Mouse (Mus musculus) heart, embryonic 13.5 days (tissue): ENCODE results near the gene Lrrc32. TPM values are rescaled to one million over a fixed set of nuclear protein-coding genes. Genes with fewer than 3 reads are reported as not detected.
A peak's percentile ranks its signal among the peaks of the same experiment; 100 is the strongest.

Experiments used
- ATAC-seq: fragments of 200-750 bp; cut with Nextera tagmentation; 2 replicates; pipeline ENCODE4 v1.8.0; 2017; ENCODE audit warnings: moderate TSS enrichment; ENCODE audit not compliant: insufficient number of reproducible peaks, low FRiP score, low TSS enrichment; ENCODE audit errors: extremely low read depth
- H3K27ac ChIP-seq: fragments of 300-500 bp; sonication (generic); replicated peaks from 2 replicates; pipeline ENCODE4 v1.5.1; 2015; ENCODE audit warnings: moderate library complexity, mild to moderate bottlenecking, inconsistent platforms
- H3K27me3 ChIP-seq: fragments of 300-500 bp; sonication (generic); replicated peaks from 2 replicates; pipeline ENCODE4 v1.6.1; 2015; ENCODE audit warnings: mild to moderate bottlenecking, inconsistent platforms
- H3K36me3 ChIP-seq: fragments of 300-500 bp; sonication (generic); 2 replicates; pipeline ENCODE4 v1.6.1; 2015; ENCODE audit warnings: mild to moderate bottlenecking, inconsistent platforms
- H3K4me1 ChIP-seq: fragments of 300-500 bp; sonication (generic); 2 replicates; pipeline ENCODE4 v1.6.1; 2015; ENCODE audit warnings: inconsistent platforms
- H3K4me2 ChIP-seq: fragments of 300-500 bp; sonication (generic); 2 replicates; pipeline ENCODE4 v1.6.1; 2015; ENCODE audit warnings: inconsistent platforms, mild to moderate bottlenecking, moderate library complexity
- H3K4me3 ChIP-seq: fragments of 300-500 bp; sonication (generic); 2 replicates; pipeline ENCODE4 v1.5.1; 2015; ENCODE audit warnings: moderate library complexity, mild to moderate bottlenecking, inconsistent platforms
- H3K9ac ChIP-seq: fragments of 300-500 bp; sonication (generic); 2 replicates; pipeline ENCODE4 v1.6.1; 2015; ENCODE audit warnings: inconsistent platforms, mild to moderate bottlenecking, moderate library complexity
- H3K9me3 ChIP-seq: fragments of 300-500 bp; sonication (generic); 2 replicates; pipeline ENCODE4 v1.6.1; 2016; ENCODE audit warnings: inconsistent platforms
- WGBS: fragments of 180-500 bp; shearing (Covaris S2); methylation state at CpG from one replicate; pipeline ENCODE4 v1.1.7; 2015; ENCODE audit warnings: mixed read lengths; 5-methylcytosine and 5-hydroxymethylcytosine counted together
- polyA plus RNA-seq: library from polyadenylated mRNA; unstranded; fragments of >200 nt; fragmentation: Nextera tagmentation; extraction: Ambion mirVana; gene quantifications from 2 replicates; pipeline ENCODE4 v1.2.1, GENCODE M21; 2015

The Lrrc32 gene
- 4.9 and 6.0 TPM in 2 replicates for polyA plus RNA-seq

DNA sequence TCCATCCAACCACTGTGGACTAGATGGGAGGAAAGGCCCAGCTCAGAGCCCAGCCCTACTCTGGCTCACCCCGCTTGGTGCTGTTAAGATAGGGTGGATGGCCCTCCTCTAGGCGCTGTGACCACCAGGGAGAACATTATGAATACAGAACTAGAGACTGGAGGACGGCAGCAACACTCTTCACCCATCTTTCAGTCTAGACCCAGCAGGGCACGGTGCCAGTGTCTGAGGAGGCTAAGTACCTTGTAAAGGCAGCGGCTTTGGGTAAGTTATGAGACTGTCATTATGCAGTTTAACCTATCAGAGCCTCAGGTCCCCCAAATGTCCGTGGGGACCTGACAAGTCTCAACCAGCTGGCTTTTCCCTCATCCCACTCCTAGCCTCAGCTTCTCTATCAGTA is at the start of gene Lrrc32:
Gene Lrrc32 (plus strand): TSS at position 153 of the 400 bp plus-strand sequence.
- Histone ChIP-seq H3K36me3 (no peaks in the 10 kb centered on the region), H3K27me3 (peaks cover 26% of the 10 kb centered on the region), H3K4me1 (peaks cover 53% of the 10 kb centered on the region), H3K27ac (no peak within 1 kb of the TSS), H3K4me2 (peak within 1 kb of the TSS; percentile 88), H3K4me3 (peak within 1 kb of the TSS; percentile 63), H3K9me3 (no peaks in the 10 kb centered on the region), H3K9ac (peak within 1 kb of the TSS; percentile 80)
- WGBS, result 55% methylated on average over 6 of the region's 6 CpGs
- ATAC-seq, result no peak

DNA sequence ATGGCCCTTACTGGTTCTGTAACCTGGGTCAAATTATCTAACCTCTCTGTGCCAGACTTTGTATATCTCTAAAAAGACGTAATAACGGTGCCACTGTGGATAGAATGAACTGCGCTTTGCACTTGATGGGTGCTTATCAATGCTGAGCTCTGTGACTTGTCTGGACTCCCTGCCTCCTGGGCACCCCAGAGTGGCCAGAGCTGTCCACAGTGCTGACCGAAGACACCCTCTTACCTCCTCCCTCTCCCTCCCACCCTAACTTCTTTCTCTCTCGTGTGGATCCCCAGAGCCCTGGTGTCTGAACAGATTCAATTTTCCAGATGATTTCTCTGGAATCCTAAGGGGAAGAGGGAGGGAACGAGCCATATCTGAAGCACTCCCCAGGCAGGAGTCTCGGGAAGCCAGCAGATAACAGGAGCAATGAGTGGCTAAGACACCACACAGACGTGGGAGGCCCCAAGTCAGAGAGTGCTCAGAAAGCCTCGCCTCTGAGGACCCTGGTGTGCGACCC is 49.1 kb upstream of the Lrrc32 start, which contains the start of gene Gucy2d:
Gene Gucy2d (plus strand): TSS at position 461 of the 511 bp plus-strand sequence.
- no peak within 1 kb of the TSS for H3K27ac ChIP-seq
- H3K4me1 ChIP-seq, result peaks cover 9% of the 10 kb centered on the region
- H3K4me3 ChIP-seq, result no peak within 1 kb of the TSS
- peaks cover 13% of the 10 kb centered on the region; the same call in 1 of the 2 replicates for H3K27me3 ChIP-seq
- no peak for ATAC-seq
- 12% methylated on average over 10 of the region's 10 CpGs for WGBS
- H3K36me3 ChIP-seq, result no peaks in the 10 kb centered on the region
- H3K9ac ChIP-seq, result no peak within 1 kb of the TSS
- no peak within 1 kb of the TSS for H3K4me2 ChIP-seq
- H3K9me3 ChIP-seq, result no peaks in the 10 kb centered on the region

DNA sequence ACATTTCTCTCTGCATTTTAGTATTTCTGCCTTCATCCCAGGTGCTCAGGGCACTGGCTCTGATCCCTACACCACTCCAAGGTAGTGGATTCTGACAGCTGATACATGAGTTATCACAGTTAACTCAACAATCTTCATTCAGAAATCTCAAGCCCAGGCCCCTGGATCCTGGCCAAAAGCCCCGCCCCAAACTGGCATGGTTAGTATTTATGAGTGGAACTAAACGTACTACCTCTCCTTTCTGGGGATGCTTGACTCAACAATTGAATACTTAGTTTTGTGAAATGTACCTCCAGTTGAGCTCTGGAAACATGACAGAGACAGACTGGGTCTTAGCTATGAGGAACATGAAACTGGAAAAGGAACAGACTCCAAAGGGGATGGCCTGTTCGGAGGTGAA is 42.2 kb upstream of the Lrrc32 start:
- no peak overlapping the region for H3K27ac ChIP-seq
- H3K9ac ChIP-seq, result no peak overlapping the region
- no peak overlapping the region for H3K4me2 ChIP-seq
- no peak overlapping the region for H3K4me3 ChIP-seq
- no peak for ATAC-seq
- H3K36me3 ChIP-seq, result no peaks in the 10 kb centered on the region
- H3K27me3 ChIP-seq, result peaks cover 6% of the 10 kb centered on the region; the same call in 1 of the 2 replicates
- WGBS, result 61% methylated on average over 3 of the region's 3 CpGs
- no peaks in the 10 kb centered on the region for H3K9me3 ChIP-seq
- H3K4me1 ChIP-seq, result no peaks in the 10 kb centered on the region

DNA sequence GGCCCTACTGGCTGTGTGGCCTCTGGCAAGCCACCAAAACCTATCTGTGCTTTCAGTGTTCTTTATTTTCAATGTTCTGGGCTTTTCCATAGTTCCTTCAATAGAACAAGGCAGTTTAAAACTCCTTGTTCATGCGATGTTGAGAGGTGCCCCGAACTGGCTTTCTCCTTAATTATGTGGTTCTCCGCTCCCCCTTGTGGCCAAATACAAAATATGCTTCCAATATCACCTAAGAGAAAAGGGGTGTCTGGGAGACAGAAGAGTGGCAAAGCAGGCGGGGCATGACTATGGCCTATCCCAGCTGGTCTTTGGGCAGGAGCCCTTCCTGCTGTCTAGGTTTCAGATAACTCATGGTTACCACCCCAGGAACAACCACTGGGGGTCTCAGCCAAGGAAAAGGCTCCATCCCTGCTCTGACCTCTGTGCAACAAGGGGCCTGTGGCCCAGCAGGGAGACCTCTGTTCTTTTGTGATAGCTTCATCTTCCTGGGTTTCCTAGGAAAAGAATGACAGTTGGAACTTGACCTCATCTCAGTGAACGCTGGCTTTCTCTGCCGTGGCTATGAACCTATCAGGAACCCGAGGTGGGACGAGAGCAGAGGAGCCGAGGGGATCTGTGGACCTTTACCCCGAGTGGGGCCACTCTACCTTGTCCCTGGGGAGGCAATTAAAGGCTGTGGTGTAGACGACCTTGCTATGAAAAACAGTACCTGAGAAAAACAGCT is 41.3 kb upstream of the Lrrc32 start:
- 57% methylated on average over 11 of the region's 11 CpGs for WGBS
- H3K4me1 ChIP-seq, result no peaks in the 10 kb centered on the region
- H3K27ac ChIP-seq, result no peak overlapping the region
- H3K27me3 ChIP-seq, result peaks cover 6% of the 10 kb centered on the region; the same call in 1 of the 2 replicates
- no peak overlapping the region for H3K4me3 ChIP-seq
- ATAC-seq, result no peak
- no peaks in the 10 kb centered on the region for H3K36me3 ChIP-seq
- no peak overlapping the region for H3K4me2 ChIP-seq
- no peak overlapping the region for H3K9ac ChIP-seq
- no peaks in the 10 kb centered on the region for H3K9me3 ChIP-seq

DNA sequence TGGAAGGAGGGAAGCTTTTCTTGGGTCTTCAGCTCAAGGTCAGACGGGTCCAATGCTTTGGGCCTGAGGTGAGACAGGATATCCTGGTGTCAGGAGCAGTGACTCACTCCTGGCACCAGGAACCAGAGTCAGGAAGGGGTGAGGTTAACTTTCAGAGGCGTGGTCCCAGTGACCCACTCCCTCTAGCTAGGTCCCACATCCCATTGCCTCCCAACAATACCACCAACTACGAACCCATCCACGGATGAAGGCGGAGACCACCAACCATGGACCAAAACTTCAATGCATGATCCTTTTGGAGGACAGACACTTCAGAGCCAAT is 40.8 kb upstream of the Lrrc32 start:
- H3K4me3 ChIP-seq, result no peak overlapping the region
- no peaks in the 10 kb centered on the region for H3K4me1 ChIP-seq
- no peaks in the 10 kb centered on the region for H3K36me3 ChIP-seq
- 86% methylated on average over 5 of the region's 5 CpGs for WGBS
- no peak overlapping the region for H3K4me2 ChIP-seq
- H3K9me3 ChIP-seq, result no peaks in the 10 kb centered on the region
- H3K27ac ChIP-seq, result no peak overlapping the region
- H3K27me3 ChIP-seq, result peaks cover 3% of the 10 kb centered on the region; the same call in 1 of the 2 replicates
- H3K9ac ChIP-seq, result no peak overlapping the region
- ATAC-seq, result no peak

DNA sequence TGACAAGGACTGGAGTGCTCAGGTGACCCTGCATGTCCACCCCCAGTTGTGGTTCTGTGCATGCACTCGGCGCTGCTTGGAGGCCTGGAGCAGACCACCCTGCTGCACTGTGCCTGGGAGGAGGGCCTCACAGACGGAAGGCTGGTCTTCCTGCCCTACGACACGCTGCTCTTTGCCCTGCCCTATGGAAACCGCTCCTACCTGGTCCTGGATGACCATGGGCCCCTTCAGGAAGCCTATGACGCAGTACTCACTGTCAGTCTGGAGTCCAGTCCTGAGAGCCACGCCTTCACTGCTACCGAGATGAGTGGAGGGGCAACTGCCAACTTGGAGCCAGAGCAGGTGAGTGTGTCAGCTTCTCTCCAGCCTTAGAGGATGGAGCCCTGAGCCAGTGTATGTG is 39.4 kb upstream of the Lrrc32 start:
- Histone ChIP-seq H3K36me3 (no peaks in the 10 kb centered on the region), H3K9ac (no peak overlapping the region), H3K27me3 (no peaks in the 10 kb centered on the region), H3K27ac (no peak overlapping the region), H3K9me3 (no peaks in the 10 kb centered on the region), H3K4me2 (no peak overlapping the region), H3K4me3 (no peak overlapping the region), H3K4me1 (peaks cover 4% of the 10 kb centered on the region)
- ATAC-seq, result no peak
- WGBS, result 74% methylated on average over 9 of the region's 9 CpGs

DNA sequence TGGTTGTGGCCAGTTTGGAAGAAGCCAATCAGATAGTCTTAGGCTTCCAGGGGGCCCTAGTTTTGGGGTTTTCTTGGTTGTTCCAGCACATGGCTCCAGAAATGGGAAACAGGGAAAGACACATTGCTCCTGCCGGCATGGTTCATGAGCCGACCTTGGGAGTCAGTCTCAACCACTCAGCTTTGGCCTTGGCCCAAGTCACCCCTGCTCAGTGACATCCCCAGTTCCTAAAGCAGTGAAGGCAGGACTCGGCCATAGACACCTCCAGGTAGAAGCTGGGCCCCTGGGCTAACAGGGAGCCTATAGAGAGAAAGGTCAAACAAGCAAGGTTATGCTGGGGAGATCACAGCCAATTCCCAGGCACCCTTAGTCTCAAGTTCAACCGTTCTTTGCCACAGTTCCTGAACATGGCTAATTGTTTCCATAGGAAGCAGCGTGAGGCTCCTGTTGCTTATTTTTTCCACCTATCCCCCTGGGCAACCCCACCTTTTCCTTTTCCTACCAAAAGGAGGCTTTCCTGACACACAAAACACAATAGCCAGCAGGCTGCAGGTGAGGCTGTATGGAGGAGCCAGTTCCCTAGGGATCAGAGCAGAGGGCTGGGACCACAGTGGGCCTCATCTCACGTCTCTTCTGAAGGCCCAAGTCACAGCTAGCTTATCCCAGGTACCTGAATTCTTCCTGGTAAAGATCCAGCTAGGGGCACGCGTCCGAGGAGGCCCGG is 34.5 kb upstream of the Lrrc32 start:
- peaks cover 7% of the 10 kb centered on the region for H3K4me1 ChIP-seq
- H3K4me3 ChIP-seq, result no peak overlapping the region
- 64% methylated on average over 10 of the region's 10 CpGs for WGBS
- no peaks in the 10 kb centered on the region for H3K9me3 ChIP-seq
- no peak overlapping the region for H3K4me2 ChIP-seq
- no peak for ATAC-seq
- H3K36me3 ChIP-seq, result no peaks in the 10 kb centered on the region
- no peak overlapping the region for H3K27ac ChIP-seq
- H3K27me3 ChIP-seq, result 0 out of 2 replicates have a peak, but pooled peaks cover 5% of the 10 kb centered on the region
- no peak overlapping the region for H3K9ac ChIP-seq

DNA sequence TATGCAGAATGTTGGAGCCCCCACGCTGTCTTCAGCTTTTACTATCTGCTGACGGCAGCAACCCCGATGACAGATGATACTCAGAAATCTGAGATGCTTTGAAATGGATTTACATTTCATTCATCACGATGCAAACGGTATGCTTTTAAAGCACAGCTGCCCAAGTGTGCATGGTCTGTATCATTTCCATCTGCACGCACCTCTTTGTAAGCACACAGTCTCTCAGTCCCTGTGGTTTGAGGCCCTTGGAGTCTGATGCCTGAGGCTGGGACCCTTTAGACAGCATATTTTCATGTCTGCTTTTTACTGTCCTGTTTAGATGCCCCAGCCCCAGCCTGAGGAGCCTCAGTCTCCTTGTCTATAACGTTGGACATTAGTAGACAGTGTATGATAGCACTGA is 28.8 kb upstream of the Lrrc32 start:
- 55% methylated on average over 7 of the region's 7 CpGs for WGBS
- H3K4me2 ChIP-seq, result no peak overlapping the region
- ATAC-seq, result no peak
- H3K4me1 ChIP-seq, result no peaks in the 10 kb centered on the region
- no peak overlapping the region for H3K9ac ChIP-seq
- H3K36me3 ChIP-seq, result no peaks in the 10 kb centered on the region
- H3K27me3 ChIP-seq, result peaks cover 5% of the 10 kb centered on the region; the same call in 1 of the 2 replicates
- H3K27ac ChIP-seq, result no peak overlapping the region
- H3K4me3 ChIP-seq, result no peak overlapping the region
- no peaks in the 10 kb centered on the region for H3K9me3 ChIP-seq

DNA sequence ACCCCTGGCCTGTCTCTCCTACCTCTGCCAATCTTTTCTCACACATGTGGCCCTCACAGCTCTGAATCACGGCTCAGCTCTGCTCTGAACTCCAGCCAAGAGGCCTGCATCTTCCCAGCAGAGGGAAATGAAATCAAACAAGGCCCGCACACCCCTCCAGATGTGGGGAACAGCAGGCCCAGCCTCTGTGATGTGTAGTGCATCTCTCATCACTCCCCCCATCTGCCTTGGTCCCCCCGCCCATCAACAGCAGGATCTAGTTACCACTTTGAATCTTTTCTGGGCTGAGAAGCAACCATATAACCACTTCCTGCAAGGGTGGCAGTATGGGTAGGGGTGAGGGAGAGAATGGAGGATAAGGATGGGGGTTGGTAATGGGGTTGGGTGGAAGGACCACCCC is 20.0 kb upstream of the Lrrc32 start:
- no peak for ATAC-seq
- peaks cover 6% of the 10 kb centered on the region; the same call in 1 of the 2 replicates for H3K4me1 ChIP-seq
- H3K9me3 ChIP-seq, result no peaks in the 10 kb centered on the region
- H3K27me3 ChIP-seq, result no peaks in the 10 kb centered on the region; the same call in 1 of the 2 replicates
- no peak overlapping the region for H3K27ac ChIP-seq
- H3K9ac ChIP-seq, result no peak overlapping the region
- WGBS, result 49% methylated on average over 3 of the region's 3 CpGs
- H3K36me3 ChIP-seq, result no peaks in the 10 kb centered on the region
- H3K4me2 ChIP-seq, result no peak overlapping the region
- no peak overlapping the region for H3K4me3 ChIP-seq

DNA sequence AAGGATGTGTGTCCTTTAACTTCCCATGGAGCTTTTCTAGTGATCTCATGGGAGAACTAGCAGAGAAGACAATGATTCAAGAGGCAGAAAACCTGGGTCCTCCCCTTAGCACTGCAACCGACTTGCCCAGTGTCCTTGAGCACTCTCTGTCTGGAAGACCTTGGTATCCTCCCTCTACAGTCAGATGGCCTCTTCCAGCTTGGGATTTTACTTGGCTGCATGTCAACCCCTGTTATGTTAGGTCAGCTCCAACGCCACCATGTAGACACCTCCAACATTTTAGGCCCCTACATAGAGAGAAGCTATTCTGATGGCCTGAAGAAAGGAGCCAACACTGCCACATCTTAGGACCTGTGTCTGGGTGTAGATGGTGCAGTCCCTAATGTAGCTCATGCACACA is 16.6 kb upstream of the Lrrc32 start:
- H3K27ac ChIP-seq, result no peak overlapping the region
- 67% methylated on average over 2 of the region's 2 CpGs for WGBS
- no peaks in the 10 kb centered on the region for H3K9me3 ChIP-seq

DNA sequence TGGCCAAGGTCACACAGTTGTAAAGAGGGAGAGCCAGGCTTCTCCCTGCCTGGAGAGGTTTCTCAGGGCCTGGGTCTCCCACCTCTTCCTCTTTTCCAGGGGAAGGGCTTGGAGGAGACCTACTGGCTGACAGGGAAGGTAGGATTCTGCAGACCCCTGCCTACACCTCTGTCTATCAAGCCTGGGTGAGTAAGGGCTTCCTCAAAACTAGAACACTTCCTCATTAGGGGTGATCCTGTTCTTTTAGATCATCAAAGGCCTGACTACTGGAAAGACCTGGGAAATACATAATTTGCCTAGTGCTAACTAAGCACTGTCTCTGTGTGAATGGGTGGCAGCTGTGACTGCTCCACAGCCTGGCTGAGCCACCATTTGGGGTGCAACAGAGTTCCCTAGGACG is 14.5 kb upstream of the Lrrc32 start:
- Histone ChIP-seq H3K4me3 (no peak overlapping the region), H3K36me3 (no peaks in the 10 kb centered on the region), H3K27me3 (peaks cover 15% of the 10 kb centered on the region; the same call in 1 of the 2 replicates), H3K4me1 (peaks cover 12% of the 10 kb centered on the region; the same call in 1 of the 2 replicates), H3K4me2 (no peak overlapping the region), H3K9me3 (no peaks in the 10 kb centered on the region), H3K27ac (no peak overlapping the region), H3K9ac (no peak overlapping the region)
- WGBS, result 70% methylated on average over 1 of the region's 1 CpGs
- ATAC-seq, result no peak

More for the DNA sequence above, 16.6 kb upstream of the Lrrc32 start:
- no peak for ATAC-seq
- peaks cover 17% of the 10 kb centered on the region for H3K4me1 ChIP-seq
- H3K36me3 ChIP-seq, result no peaks in the 10 kb centered on the region
- H3K4me2 ChIP-seq, result no peak overlapping the region
- no peak overlapping the region for H3K9ac ChIP-seq
- H3K27me3 ChIP-seq, result no peaks in the 10 kb centered on the region; the same call in 1 of the 2 replicates
- no peak overlapping the region for H3K4me3 ChIP-seq
